Mouse (Mus musculus) MEL (cell line): ENCODE data around the gene Arfgap2. TPM values are rescaled to one million over a fixed set of nuclear protein-coding genes. Genes with fewer than 3 reads are reported as not detected.

ENCODE experiments used
- DNase-seq: peaks from one replicate; pipeline ENCODE4 v3.0.0; 2011; ENCODE audit warnings: low read depth, low spot score
- H3K27ac ChIP-seq: 2 replicates; pipeline ENCODE4 v1.5.1; 2012; ENCODE audit warnings: low read depth, mild to moderate bottlenecking, control low read depth, low read length, moderate library complexity; ENCODE audit not compliant: control insufficient read depth
- H3K27me3 ChIP-seq, 2 experiments: fragments of 150-350 bp in 1 of 2; sonication (generic) in 1 of 2; 2 replicates each; pipeline ENCODE4 v1.6.1; 2012; ENCODE audit warnings: low read length in 2 of 2, mild to moderate bottlenecking in 2 of 2, improper control_type of control experiment in 1 of 2, moderate library complexity in 1 of 2; ENCODE audit not compliant: insufficient read depth in 2 of 2, control insufficient read depth in 1 of 2
- H3K36me3 ChIP-seq, 2 experiments: 2 replicates each; pipeline ENCODE4 v1.6.1; 2012 to 2014; ENCODE audit warnings: low read length in 2 of 2, improper control_type of control experiment in 1 of 2, inconsistent platforms in 1 of 2, mild to moderate bottlenecking in 1 of 2; ENCODE audit not compliant: insufficient read depth in 2 of 2, control insufficient read depth in 1 of 2
- H3K4me1 ChIP-seq, 2 experiments: fragments of 150-350 bp in 1 of 2; sonication (generic) in 1 of 2; 2 replicates each; pipeline ENCODE4 v1.6.1; 2012; ENCODE audit warnings: low read length in 2 of 2, improper control_type of control experiment in 1 of 2, mild to moderate bottlenecking in 1 of 2; ENCODE audit not compliant: insufficient read depth in 2 of 2, control insufficient read depth in 1 of 2
- H3K4me3 ChIP-seq, 2 experiments: fragments of 150-350 bp in 1 of 2; sonication (generic) in 1 of 2; 2 replicates each; pipeline ENCODE4 v1.5.1; 2012; ENCODE audit warnings: low read depth in 2 of 2, low read length in 2 of 2, mild to moderate bottlenecking in 2 of 2, moderate library complexity in 2 of 2, control low read depth in 1 of 2, improper control_type of control experiment in 1 of 2; ENCODE audit not compliant: control insufficient read depth in 1 of 2, insufficient read depth in 1 of 2
- H3K79me2 ChIP-seq: 2 replicates; pipeline ENCODE4 v1.6.1; 2012; ENCODE audit warnings: mild to moderate bottlenecking, low read length, moderate library complexity; ENCODE audit not compliant: control insufficient read depth, poor library complexity, insufficient read depth
- H3K9ac ChIP-seq: 2 replicates; pipeline ENCODE4 v1.6.1; 2012; ENCODE audit warnings: low read depth, mild to moderate bottlenecking, control low read depth, low read length, moderate library complexity; ENCODE audit not compliant: control insufficient read depth, poor library complexity, severe bottlenecking
- H3K9me3 ChIP-seq: fragments of 150-350 bp; sonication (generic); replicated peaks from 2 replicates; pipeline ENCODE4 v1.6.1; 2012; ENCODE audit warnings: mild to moderate bottlenecking, low read length, improper control_type of control experiment, moderate library complexity; ENCODE audit not compliant: insufficient read depth
- BHLHE40 ChIP-seq: IDR thresholded peaks from 2 replicates; pipeline ENCODE4 v1.6.1; 2012; ENCODE audit warnings: low read depth, mild to moderate bottlenecking, inconsistent platforms, low read length, improper control_type of control experiment, borderline replicate concordance
- CHD2 ChIP-seq: IDR thresholded peaks from 2 replicates; pipeline ENCODE4 v1.6.1; 2011; ENCODE audit warnings: low read length, improper control_type of control experiment
- CTCF ChIP-seq, 3 experiments: IDR thresholded peaks in 2 of 3; conservative IDR thresholded peaks in 1 of 3; 2 replicates each; pipeline ENCODE4 v1.5.1; 2011 to 2012; ENCODE audit warnings: low read length in 3 of 3, low read depth in 2 of 3, mild to moderate bottlenecking in 2 of 3, improper control_type of control experiment in 1 of 3, inconsistent platforms in 1 of 3, mixed read lengths in 1 of 3, moderate library complexity in 1 of 3; ENCODE audit not compliant: control insufficient read depth in 1 of 3, insufficient read depth in 1 of 3, poor library complexity in 1 of 3, severe bottlenecking in 1 of 3
- ELF1 ChIP-seq: IDR thresholded peaks from 2 replicates; pipeline ENCODE4 v1.6.1; 2014; ENCODE audit warnings: low read depth, mild to moderate bottlenecking, inconsistent platforms, low read length, improper control_type of control experiment, moderate library complexity
- GATA1 ChIP-seq: IDR thresholded peaks from 2 replicates; pipeline ENCODE4 v1.6.1; 2011; ENCODE audit warnings: low read depth, low read length, improper control_type of control experiment
- HCFC1 ChIP-seq: IDR thresholded peaks from 2 replicates; pipeline ENCODE4 v1.6.1; 2012; ENCODE audit warnings: low read depth, mild to moderate bottlenecking, inconsistent platforms, low read length, improper control_type of control experiment, moderate library complexity
- JUND ChIP-seq: IDR thresholded peaks from 2 replicates; pipeline ENCODE4 v1.6.1; 2011; ENCODE audit warnings: low read depth, mild to moderate bottlenecking, improper control_type of control experiment, low read length
- MAFK ChIP-seq: IDR thresholded peaks from 2 replicates; pipeline ENCODE4 v1.6.1; 2011; ENCODE audit warnings: low read depth, mild to moderate bottlenecking, low read length, improper control_type of control experiment, borderline replicate concordance
- MAX ChIP-seq: IDR thresholded peaks from 2 replicates; pipeline ENCODE4 v1.6.1; 2011; ENCODE audit warnings: low read length, improper control_type of control experiment
- MAZ ChIP-seq: IDR thresholded peaks from 2 replicates; pipeline ENCODE4 v1.6.1; 2012; ENCODE audit warnings: low read depth, mild to moderate bottlenecking, inconsistent platforms, low read length, improper control_type of control experiment
- MXI1 ChIP-seq: IDR thresholded peaks from 2 replicates; pipeline ENCODE4 v1.6.1; 2011; ENCODE audit warnings: mild to moderate bottlenecking, low read depth, low read length, improper control_type of control experiment
- MYB ChIP-seq: IDR thresholded peaks from 2 replicates; pipeline ENCODE4 v1.6.1; 2011; ENCODE audit warnings: mild to moderate bottlenecking, low read depth, low read length, improper control_type of control experiment
- MYC ChIP-seq: IDR thresholded peaks from 2 replicates; pipeline ENCODE4 v1.6.1; 2011; ENCODE audit warnings: low read depth, mild to moderate bottlenecking, low read length, improper control_type of control experiment, moderate library complexity
- POLR2A ChIP-seq, 2 experiments: IDR thresholded peaks; 2 replicates each; pipeline ENCODE4 v1.6.1; 2011 to 2012; ENCODE audit warnings: low read length in 2 of 2, mild to moderate bottlenecking in 2 of 2, control low read depth in 1 of 2, improper control_type of control experiment in 1 of 2, low read depth in 1 of 2, moderate library complexity in 1 of 2; ENCODE audit not compliant: control insufficient read depth in 1 of 2, insufficient read depth in 1 of 2, poor library complexity in 1 of 2
- POLR2AphosphoS2 ChIP-seq: IDR thresholded peaks from 2 replicates; pipeline ENCODE4 v1.6.1; 2011; ENCODE audit warnings: low read length, improper control_type of control experiment
- POLR2AphosphoS5 ChIP-seq: IDR thresholded peaks from 2 replicates; pipeline ENCODE4 v1.6.1; 2012; ENCODE audit warnings: low read depth, borderline replicate concordance, mild to moderate bottlenecking, inconsistent platforms, low read length, moderate library complexity, mixed read lengths
- RCOR1 ChIP-seq: IDR thresholded peaks from 2 replicates; pipeline ENCODE4 v1.6.1; 2012; ENCODE audit warnings: low read depth, mild to moderate bottlenecking, inconsistent platforms, low read length, improper control_type of control experiment
- SIN3A ChIP-seq: IDR thresholded peaks from 2 replicates; pipeline ENCODE4 v1.6.1; 2012; ENCODE audit warnings: low read length, improper control_type of control experiment, inconsistent platforms
- SMC3 ChIP-seq: IDR thresholded peaks from 2 replicates; pipeline ENCODE4 v1.6.1; 2011; ENCODE audit warnings: low read depth, low read length, improper control_type of control experiment
- TAL1 ChIP-seq: IDR thresholded peaks from 2 replicates; pipeline ENCODE4 v1.6.1; 2012; ENCODE audit warnings: mild to moderate bottlenecking, inconsistent platforms, low read length, moderate library complexity, mixed read lengths
- TBP ChIP-seq: IDR thresholded peaks from 2 replicates; pipeline ENCODE4 v1.8.0; 2011; ENCODE audit warnings: low read depth, low read length, improper control_type of control experiment
- USF1 ChIP-seq: IDR thresholded peaks from 2 replicates; pipeline ENCODE4 v1.6.1; 2014; ENCODE audit warnings: low read depth, mild to moderate bottlenecking, inconsistent platforms, low read length, improper control_type of control experiment, moderate library complexity
- USF2 ChIP-seq, 2 experiments: IDR thresholded peaks; 2 replicates each; pipeline ENCODE4 v1.6.1; 2011 to 2012; ENCODE audit warnings: improper control_type of control experiment in 2 of 2, low read length in 2 of 2, borderline replicate concordance in 1 of 2, inconsistent platforms in 1 of 2, low read depth in 1 of 2, mild to moderate bottlenecking in 1 of 2; ENCODE audit not compliant: insufficient read depth in 1 of 2
- ZC3H11A ChIP-seq: IDR thresholded peaks from 2 replicates; pipeline ENCODE4 v1.6.1; 2012; ENCODE audit warnings: low read depth, mild to moderate bottlenecking, inconsistent platforms, low read length, improper control_type of control experiment
- ZKSCAN1 ChIP-seq: IDR thresholded peaks from 2 replicates; pipeline ENCODE4 v1.6.1; 2012; ENCODE audit warnings: low read depth, mild to moderate bottlenecking, inconsistent platforms, low read length, improper control_type of control experiment, moderate library complexity
- ZMIZ1 ChIP-seq: IDR thresholded peaks from 2 replicates; pipeline ENCODE4 v1.6.1; 2012; ENCODE audit warnings: low read depth, mild to moderate bottlenecking, inconsistent platforms, low read length, improper control_type of control experiment, moderate library complexity
- ZNF384 ChIP-seq: IDR thresholded peaks from 2 replicates; pipeline ENCODE4 v1.6.1; 2012; ENCODE audit warnings: low read depth, mild to moderate bottlenecking, inconsistent platforms, low read length, improper control_type of control experiment
- polyA plus RNA-seq, 2 experiments: library from polyadenylated mRNA; stranded (reverse) in 1 of 2; unstranded in 1 of 2; fragments of >175 nt in 1 of 2; fragments of >200 nt in 1 of 2; gene quantifications; 2 replicates each; pipeline versions ENCODE4 v1.2.1 to v1.2.4; 2012; ENCODE audit warnings: low replicate concordance in 2 of 2, low read depth in 1 of 2; ENCODE audit not compliant: insufficient read length in 2 of 2, insufficient read depth in 1 of 2, missing spikeins in 1 of 2
- total RNA-seq: library from RNA; depleted of rRNA; stranded (reverse); fragments of 300-350 nt; gene quantifications from 2 replicates; pipeline ENCODE4 v1.2.3, GENCODE M21; 2012

Gene Arfgap2
- total and polyA plus RNA-seq, 3 experiments: 73.1 to 80.2 TPM; not detected in 1

- TF ChIP-seq JUND: no peak
- no peak for TF ChIP-seq GATA1
- TF ChIP-seq HCFC1: no peak
- TF ChIP-seq POLR2A (IDR thresholded peaks at IDR 0.05; ENCODE audit: control insufficient read depth in 1 of 2, insufficient read depth in 1 of 2, low read depth in 1 of 2, low read length in 2 of 2, poor library complexity in 1 of 2): no peak
- no peak for TF ChIP-seq MAZ
- no peak for TF ChIP-seq MXI1
- TF ChIP-seq SMC3: peak; percentile 98
- TF ChIP-seq POLR2AphosphoS5: no peak
- no peak for TF ChIP-seq ELF1
- TF ChIP-seq BHLHE40: no peak
- peak; percentile 31; the same call in 1 of the 2 replicates for TF ChIP-seq ZNF384
- TF ChIP-seq CHD2: no peak
- no peak for TF ChIP-seq TAL1
- TF ChIP-seq POLR2AphosphoS2: no peak
- TF ChIP-seq CTCF (IDR thresholded peaks at IDR 0.05 in 2 of 3, conservative IDR thresholded peaks at IDR 0.05 in 1 of 3; ENCODE audit: control insufficient read depth in 1 of 3, insufficient read depth in 1 of 3, low read depth in 2 of 3, low read length in 3 of 3, poor library complexity in 1 of 3, severe bottlenecking in 1 of 3): peak; percentile 84 to 96 (median 86)
- TF ChIP-seq ZKSCAN1: no peak
- TF ChIP-seq RCOR1: no peak
- TF ChIP-seq ZMIZ1: no peak
- TF ChIP-seq USF2 (IDR thresholded peaks at IDR 0.05; ENCODE audit: borderline replicate concordance in 1 of 2, insufficient read depth in 1 of 2, low read depth in 1 of 2, low read length in 2 of 2): no peak
- TF ChIP-seq ZC3H11A: peak; percentile 96
- no peak for TF ChIP-seq MYC
Observed at GRCm38 (mm10) chr2:91285885-91286505, 21.2 kb downstream of the Arfgap2 start (continued).

DNA sequence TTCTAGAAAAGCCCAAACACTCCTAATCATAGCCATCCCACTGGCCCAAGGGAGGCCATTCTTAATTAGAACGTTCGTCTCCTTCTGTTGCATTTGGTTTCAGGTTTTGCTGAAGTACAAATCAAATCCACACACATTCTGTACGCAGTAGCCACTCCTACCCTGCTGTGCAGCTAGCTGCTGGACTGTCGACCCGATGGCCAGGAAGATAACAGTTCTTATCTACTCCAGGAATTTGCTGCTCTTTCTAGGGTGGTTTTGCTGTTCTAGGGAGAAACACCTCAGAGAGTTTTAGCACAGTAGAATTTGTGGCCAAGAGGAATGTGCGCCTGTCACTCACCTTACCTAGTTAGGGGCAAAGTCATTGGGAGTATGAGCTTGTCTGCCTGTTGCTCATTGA lies 22.8 kb downstream of the Arfgap2 start:
- Histone ChIP-seq H3K4me3 (no peak overlapping the region), H3K27me3 (no peaks in the 10 kb centered on the region), H3K27ac (no peak overlapping the region), H3K4me1 (no peaks in the 10 kb centered on the region), H3K36me3 (peaks cover 0 to 2% of the 10 kb centered on the region in 2 experiments; a peak in 1 of 4 replicates), H3K79me2 (no peaks in the 10 kb centered on the region), H3K9ac (no peak overlapping the region), H3K9me3 (no peaks in the 10 kb centered on the region)
- no peak for TF ChIP-seq TBP
- TF ChIP-seq MAZ: no peak
- TF ChIP-seq MYB: no peak
- TF ChIP-seq ZMIZ1: no peak
- no peak for TF ChIP-seq MAX
- TF ChIP-seq MAFK: no peak
- no peak for TF ChIP-seq ELF1
- TF ChIP-seq BHLHE40: no peak
- no peak for TF ChIP-seq MYC
- no peak for TF ChIP-seq POLR2A (IDR thresholded peaks at IDR 0.05; ENCODE audit: control insufficient read depth in 1 of 2, insufficient read depth in 1 of 2, low read depth in 1 of 2, low read length in 2 of 2, poor library complexity in 1 of 2)
- no peak for TF ChIP-seq SIN3A
- no peak for TF ChIP-seq MXI1
- no peak for TF ChIP-seq ZC3H11A
- no peak for TF ChIP-seq POLR2AphosphoS5
- TF ChIP-seq TAL1: no peak
- TF ChIP-seq RCOR1: no peak
- TF ChIP-seq USF1: no peak
- DNase-seq: no peak
